Mouse (Mus musculus) heart, adult 11 months (tissue): Measurements from ENCODE around the gene Arhgap15.
"Not testable (repeated sequence)": the region's sequence is repeated elsewhere in the genome, so short reads cannot be mapped to it uniquely, and the experiment has no call there.

ENCODE experiments used
- DNase-seq: peaks from one replicate; pipeline ENCODE4 v3.0.0; 2022

Gene Arhgap15

DNA sequence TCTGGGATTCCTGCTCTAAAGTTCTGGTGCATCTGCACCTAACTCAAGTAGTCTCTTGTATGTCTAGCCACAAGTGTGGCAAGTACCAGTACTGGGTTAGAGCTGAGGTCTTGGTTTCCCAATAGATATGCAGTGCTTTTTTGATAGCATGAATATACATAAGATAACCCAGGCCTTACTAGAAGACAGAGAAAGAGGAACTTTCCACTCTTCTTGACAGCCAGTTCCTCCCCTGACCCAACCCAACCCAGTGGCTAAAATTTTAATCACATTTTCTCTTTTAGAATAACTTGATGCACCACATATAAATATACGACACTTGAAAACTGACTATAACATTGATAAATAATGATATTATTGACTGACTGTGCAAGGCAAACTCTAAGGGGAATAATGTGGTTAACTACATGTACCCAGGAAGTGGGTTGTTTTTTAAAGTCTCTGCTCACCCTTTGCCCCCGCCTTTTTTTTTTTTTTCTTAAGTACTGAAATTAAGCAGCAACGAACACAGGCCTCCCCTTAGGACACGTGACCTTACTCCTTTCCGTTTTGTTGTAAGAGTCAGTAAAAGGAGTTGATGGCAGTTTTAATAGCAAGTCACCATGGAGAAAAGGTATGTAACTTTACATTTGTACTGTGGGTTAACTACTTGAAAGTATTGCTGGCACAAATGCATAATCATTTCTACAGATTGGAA lies at the start of gene Arhgap15:
Arhgap15 (plus strand) TSS at position 538 of the 697 bp plus-strand sequence.
- DNase-seq = peak; percentile 77

- peak; percentile 79 for DNase-seq
Observed at GRCm38 (mm10) chr2:43712611-43713138, 35.9 kb upstream of the Arhgap15 start.

GRCm38 (mm10) chr2:43722446-43723103 lies 26.0 kb upstream of the Arhgap15 start:
- peak; percentile 87 for DNase-seq

DNA sequence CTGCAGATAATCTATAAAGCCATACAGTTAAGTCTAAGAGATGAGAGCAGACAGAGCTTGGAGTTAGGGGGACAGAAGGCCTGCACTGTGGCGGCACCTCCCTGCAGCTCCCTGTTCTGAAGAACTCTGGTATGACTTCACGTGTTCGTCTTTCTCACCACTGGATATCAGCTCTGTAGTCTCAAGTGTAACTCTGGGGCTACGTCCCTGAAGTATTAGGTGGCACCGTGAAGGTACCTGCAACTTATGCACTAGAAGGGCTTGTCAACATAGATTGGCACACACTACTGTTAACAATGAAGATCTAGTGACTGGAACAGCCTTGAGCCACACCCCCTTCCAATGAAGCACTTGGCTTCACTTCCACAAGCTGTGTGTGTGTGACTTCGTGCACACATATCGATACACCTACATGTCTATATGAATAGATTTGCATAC lies 25.5 kb upstream of the Arhgap15 start:
- DNase-seq = peak; percentile 84

GRCm38 (mm10) chr2:43727181-43727580 lies 21.4 kb upstream of the Arhgap15 start:
- DNase-seq = peak; percentile 9

DNA sequence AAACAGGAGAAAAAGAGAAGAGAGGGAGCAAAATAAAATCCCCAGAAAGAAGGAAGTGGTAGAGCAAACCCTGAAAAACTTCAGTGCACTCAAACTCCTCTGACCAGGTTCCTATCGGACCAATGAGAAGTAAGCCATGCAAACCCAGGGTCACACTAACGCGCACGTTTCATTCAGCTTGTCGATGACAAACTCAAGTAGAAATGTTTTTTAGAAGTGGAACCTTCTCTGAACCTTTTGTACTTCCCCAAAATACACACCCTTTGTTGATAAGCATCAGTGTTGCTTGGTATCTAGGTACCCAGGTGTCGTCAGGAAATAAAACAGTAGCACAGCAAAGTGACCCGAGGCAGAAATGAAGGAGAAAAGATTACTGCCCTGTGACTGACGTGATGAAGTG lies 20.9 kb upstream of the Arhgap15 start:
- peak; percentile 86 for DNase-seq

GRCm38 (mm10) chr2:43728831-43729230 lies 19.8 kb upstream of the Arhgap15 start:
- DNase-seq = peak; percentile 78

- peak; percentile 14 for DNase-seq
Observed at GRCm38 (mm10) chr2:43732396-43732795, 16.2 kb upstream of the Arhgap15 start.

- DNase-seq = not testable (repeated sequence)
Observed at GRCm38 (mm10) chr2:43735071-43735470, 13.6 kb upstream of the Arhgap15 start.

DNA sequence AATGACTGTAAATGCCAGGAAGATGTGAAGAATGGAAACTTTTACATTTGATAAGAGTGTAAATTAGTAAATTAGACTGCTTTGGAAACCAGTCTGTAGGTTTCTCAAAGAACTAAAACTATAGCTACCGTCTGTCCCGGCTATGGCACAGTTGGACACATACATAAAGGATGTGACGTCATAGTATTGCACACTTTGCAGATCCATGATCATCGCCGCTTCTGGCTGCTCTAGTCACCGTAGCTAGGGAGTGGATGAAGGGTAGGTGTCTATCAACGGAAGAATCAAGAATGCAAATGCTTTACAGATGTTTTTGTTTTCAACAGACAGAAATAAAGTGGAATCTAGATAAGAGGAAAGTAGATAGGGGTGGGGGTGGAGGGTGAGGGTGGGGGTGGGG lies 11.1 kb upstream of the Arhgap15 start:
- DNase-seq = peak; percentile 77

DNA sequence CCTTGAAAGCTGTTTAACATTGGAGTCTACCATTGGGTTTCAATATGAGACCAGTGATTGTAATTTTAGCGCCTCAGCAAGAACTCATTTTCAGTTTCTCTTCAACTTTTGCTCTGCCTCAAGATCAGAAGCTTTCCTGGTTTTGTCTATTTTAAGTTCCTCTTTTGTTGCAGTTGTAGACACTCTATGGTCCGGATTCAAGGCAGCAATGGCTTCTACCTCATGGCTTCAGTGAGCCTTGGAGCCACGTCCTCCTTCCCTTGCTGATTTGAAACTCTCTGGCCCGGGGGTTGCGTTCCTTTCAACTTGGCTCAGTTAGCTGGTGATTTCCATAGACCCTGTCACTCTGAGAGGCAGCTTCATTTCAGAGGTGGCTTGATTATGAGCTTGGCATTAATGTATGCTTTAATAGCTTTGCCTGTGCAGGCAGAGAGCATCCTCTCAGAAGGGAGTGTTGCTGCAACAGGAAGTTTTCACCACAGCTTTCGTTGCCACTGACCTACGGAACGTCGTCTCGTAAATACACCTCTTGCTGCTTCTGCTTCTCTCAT lies 10.0 kb upstream of the Arhgap15 start:
- peak; percentile 89 for DNase-seq

DNA sequence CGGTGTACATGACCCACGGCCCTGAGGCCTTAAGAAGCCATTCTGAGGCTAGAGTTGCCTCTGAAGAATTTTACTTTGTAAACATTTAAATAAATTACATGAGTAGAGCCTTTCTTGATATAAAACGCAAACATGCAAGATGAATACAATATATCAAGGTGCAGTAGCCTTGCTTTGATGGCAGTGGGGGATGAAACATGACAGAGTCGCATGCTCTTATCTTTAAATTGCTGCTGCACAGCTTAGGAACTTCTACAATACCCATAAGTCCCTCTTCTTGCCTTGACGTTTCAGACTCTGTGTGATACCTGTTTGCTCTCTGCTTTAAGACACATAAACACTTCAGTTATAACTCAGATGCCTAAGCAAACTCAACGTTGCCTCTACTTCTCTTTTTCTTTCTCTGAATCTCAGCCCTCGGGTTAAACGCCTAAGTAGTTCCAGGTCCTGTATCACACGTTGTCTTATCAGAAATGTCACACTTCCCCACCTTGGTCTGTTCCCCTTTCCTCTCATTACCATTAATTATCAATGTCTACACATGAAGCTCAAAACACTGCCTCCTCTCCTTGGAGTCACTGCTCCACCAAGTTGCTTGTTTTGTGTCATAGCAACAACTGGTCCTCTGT lies 9.3 kb upstream of the Arhgap15 start:
- peak; percentile 45 for DNase-seq

DNA sequence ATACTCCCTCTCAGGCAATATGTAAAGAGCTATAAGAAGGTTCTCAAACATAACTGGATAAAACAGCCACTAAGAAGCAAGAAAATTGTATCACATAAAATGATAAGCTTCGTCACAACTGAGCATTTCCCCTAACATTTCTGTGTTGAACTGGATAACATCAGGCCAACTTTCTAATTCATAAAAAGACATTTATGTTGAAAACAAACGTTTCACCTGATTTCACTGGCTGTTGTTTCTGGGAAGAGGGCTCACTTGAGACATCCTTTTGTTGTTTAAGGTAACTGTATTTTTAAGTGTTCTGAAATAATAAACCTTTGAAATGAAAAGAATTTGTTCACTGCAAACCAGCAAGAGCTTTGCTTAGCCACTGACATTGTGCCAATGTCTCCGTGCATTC lies 697 bp downstream of the Arhgap15 start:
- DNase-seq = no peak

- peak; percentile 59 for DNase-seq
Observed at GRCm38 (mm10) chr2:43755899-43756298, 7.3 kb downstream of the Arhgap15 start.

DNA sequence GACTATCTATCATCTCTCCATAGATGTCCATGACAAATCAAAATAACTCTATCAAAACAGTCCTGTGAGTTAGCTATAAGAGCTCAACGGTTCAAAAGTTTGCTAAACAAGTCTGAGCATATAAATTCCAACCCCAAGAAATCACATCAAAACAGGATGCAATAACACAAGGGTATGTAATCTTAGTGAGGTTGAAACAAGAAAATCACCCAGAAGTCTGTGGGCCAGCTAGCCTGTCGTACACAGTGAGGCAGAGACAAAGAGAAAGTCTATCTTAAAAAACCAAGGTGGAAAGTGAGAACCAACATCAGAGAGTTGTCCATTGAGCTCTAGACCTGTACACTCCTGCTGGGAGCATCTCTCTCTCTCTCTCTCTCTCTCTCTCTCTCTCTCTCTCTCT lies 8.0 kb downstream of the Arhgap15 start:
- DNase-seq = peak; percentile 30

DNA sequence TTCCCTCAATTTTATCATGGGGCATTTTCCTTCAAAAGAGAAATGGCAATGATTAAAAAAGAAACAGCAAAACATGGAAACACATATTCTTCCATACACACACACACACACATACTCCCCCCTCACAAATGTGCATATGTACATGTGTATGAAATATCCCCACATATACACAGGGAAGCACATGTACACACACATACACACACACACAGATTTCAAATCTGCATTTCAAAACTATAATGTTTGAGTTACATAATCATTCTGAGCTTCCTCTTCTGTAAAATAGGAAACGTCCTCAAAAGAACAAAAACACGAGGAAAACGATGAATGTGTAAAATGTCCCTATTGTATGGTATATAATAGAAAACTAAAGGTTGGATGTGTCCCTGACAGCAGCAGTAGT lies 13.1 kb downstream of the Arhgap15 start:
- no peak for DNase-seq

DNA sequence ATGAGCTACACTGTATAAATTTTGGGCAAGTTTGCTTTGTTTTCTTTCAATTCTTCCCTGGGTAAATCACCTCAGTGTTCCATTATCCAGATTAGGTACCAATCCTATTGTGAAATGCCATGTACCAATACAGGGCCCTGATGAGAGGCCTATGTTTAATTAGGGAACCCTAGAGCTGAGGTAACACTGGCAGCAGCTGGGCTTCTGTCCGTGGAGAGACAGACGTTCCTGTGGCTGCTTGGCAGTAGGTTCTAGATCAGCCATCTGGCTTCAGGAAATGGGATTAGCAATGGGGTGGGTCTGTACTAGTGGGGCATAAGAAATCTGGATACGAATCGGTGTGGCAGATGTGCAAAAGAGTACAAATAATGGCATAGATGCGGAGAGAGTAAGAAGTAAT lies 14.7 kb downstream of the Arhgap15 start:
- peak; percentile 71 for DNase-seq

GRCm38 (mm10) chr2:43764456-43764855 lies 15.8 kb downstream of the Arhgap15 start:
- no peak for DNase-seq

GRCm38 (mm10) chr2:43766200-43766599 lies 17.6 kb downstream of the Arhgap15 start:
- DNase-seq = peak; percentile 12

DNA sequence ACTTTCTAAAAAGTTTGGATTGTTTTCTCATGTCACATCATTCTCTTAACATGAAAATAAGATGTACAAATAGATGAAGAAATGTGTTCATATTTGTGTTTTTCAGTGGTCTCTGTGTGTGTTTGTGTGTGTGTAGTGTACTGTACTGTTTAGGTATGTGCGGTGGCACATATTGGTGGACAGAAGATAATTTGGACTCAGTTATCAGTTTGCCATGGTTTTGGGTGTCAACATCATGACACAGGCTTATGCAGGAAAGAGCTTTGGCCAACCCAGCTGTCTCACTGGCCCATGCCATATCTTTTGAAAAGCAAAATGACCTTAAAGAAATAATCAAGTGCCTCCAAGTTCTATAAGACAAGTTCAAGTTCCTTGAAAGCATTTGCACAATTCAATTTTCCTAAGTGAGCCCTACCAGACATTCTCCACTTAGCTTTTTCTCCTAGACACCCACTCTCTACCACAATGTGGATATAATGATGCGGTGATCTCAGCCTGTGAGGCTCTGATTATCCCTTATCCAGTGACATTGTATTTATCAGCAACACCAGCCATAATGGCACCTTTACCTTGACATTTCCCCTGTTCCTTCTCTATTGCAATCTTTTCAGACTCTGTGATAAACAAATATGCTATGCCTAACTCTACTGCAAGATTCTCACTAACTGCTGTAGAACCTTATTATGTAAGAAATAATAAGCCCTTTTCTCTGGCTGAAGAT lies 21.4 kb downstream of the Arhgap15 start:
- peak; percentile 23 for DNase-seq

- DNase-seq = peak; percentile 91
Observed at GRCm38 (mm10) chr2:43772640-43773039, 24.0 kb downstream of the Arhgap15 start.

GRCm38 (mm10) chr2:43782157-43782556 lies 33.5 kb downstream of the Arhgap15 start:
- peak; percentile 11 for DNase-seq
